8 mouse cellular contexts compared by ENCODE assay signal in the genomic region with DNA sequence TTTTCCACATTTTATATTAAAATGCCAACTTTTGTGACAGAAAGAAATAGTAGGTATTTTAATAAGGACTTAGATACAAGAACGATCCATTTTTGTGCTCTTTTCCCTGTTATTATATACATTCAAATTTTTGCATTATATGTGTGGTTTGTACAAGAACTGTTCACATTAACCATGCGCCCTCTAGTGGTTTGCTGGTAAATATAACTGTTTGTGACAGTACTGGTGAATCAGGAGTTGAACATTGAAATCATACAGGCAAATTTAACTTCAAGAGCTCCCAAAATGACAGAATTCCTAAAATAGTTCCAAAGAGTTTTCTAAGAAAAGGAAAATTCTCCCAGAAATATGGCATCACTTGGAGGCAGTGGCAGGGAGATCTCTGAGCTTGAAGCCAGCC. TPM values are rescaled to one million over a fixed set of nuclear protein-coding genes. Genes with fewer than 3 reads are reported as not detected.
DNase-seq lines count a peak whose midpoint lies in the region; ATAC-seq and TF ChIP-seq lines count a peak whose summit lies in the region.

No protein-coding gene starts in this region.

- no peaks in the 10 kb centered on the region for H3K9me3 ChIP-seq in forebrain, embryonic 10.5 days

- intact Hi-C loops in left cerebral cortex, adult 2 months (cut with DNase I), result loop anchor here (1.0 to 5.0 kb wide), 2 partner anchors 50 to 591 kb away; partner anchors contain the start of gene Bet1

- peaks cover 15% of the 10 kb centered on the region for H3K4me1 ChIP-seq in forebrain, embryonic 10.5 days

- 14% methylated on average over 2 of the region's 2 CpGs for WGBS in forebrain, embryonic 10.5 days

- H3K4me3 ChIP-seq in left cerebral cortex, adult 2 months, result no peak overlapping the region
- H3K4me3 ChIP-seq in forebrain, embryonic 10.5 days, result no peak overlapping the region

- H3K36me3 ChIP-seq in forebrain, embryonic 10.5 days (replicated peaks), result no peaks in the 10 kb centered on the region

- TF ChIP-seq CTCF in left cerebral cortex, adult 2 months (IDR thresholded peaks at IDR 0.05), result peak; percentile 87

- H3K27me3 ChIP-seq in forebrain, embryonic 10.5 days (ENCODE audit: poor library complexity, severe bottlenecking), result no peaks in the 10 kb centered on the region

- peak; percentile 34 for DNase-seq in cerebellum, adult 8-10 months
- no peak for DNase-seq in cerebellum, adult 11-12 months
- no peak for DNase-seq in left cerebral cortex, adult 2 months (ENCODE audit: extremely low spot score in 1 of 2, low spot score in 2 of 2)
- DNase-seq in left cerebral cortex, adult 11 months (ENCODE audit: low spot score), result no peak
- DNase-seq in CD4-positive, CD25-positive, alpha-beta regulatory T cell, adult 2 months (ENCODE audit: low read depth, low spot score), result peak; percentile 74
- DNase-seq in mesoderm, embryonic 11.5 days (ENCODE audit: low read depth, low spot score), result peak; percentile 68
- no peak for DNase-seq in forebrain, embryonic 10.5 days (ENCODE audit: extremely low spot score, low spot score)

- H3K27ac ChIP-seq in left cerebral cortex, adult 2 months, result no peak overlapping the region
- H3K27ac ChIP-seq in forebrain, embryonic 10.5 days, result no peak overlapping the region

- ATAC-seq in common myeloid progenitor, adult 5-6 weeks (replicated peaks; ENCODE audit: low read depth, poor library complexity, severe bottlenecking), result peak; percentile 57

RNA-seq across cellular contexts. Expression of gene Hepacam2, which starts 1.9 kb away (rescaled TPM):
- total RNA-seq in left cerebral cortex, adult 2 months (2021), result under 1 TPM; 0.34 to 0.40 TPM
- total RNA-seq in common myeloid progenitor, adult 5-6 weeks (2017), result not detected in 2 replicates
- 0.58 and 0.77 TPM in 2 replicates for polyA plus RNA-seq in forebrain, embryonic 10.5 days (2016; fragmentation: Nextera tagmentation; extraction: Ambion mirVana)

RNA-seq across cellular contexts. Expression of gene Vps50, which starts 2.0 kb away (rescaled TPM):
- total RNA-seq in left cerebral cortex, adult 2 months (2021), result 10 to 100 TPM; 56.1 to 61.2 TPM
- 30.4 and 52.3 TPM in 2 replicates for total RNA-seq in common myeloid progenitor, adult 5-6 weeks (2017)
- polyA plus RNA-seq in forebrain, embryonic 10.5 days (2016; fragmentation: Nextera tagmentation; extraction: Ambion mirVana), result 35.1 and 37.2 TPM in 2 replicates

Comparison
In these comparisons a context has a peak if more than half of its experiments do, and no peak if none do; other contexts are left out.
1. DNase-seq: peak in cerebellum, adult 8-10 months (single experiment), CD4-positive, CD25-positive, alpha-beta regulatory T cell, adult 2 months (single experiment) and mesoderm, embryonic 11.5 days (single experiment); none in cerebellum, adult 11-12 months (single experiment), left cerebral cortex, adult 2 months (0 of 2), left cerebral cortex, adult 11 months (single experiment) and forebrain, embryonic 10.5 days (single experiment).